Mouse (Mus musculus) liver, embryonic 14.5 days (tissue): Measurements from ENCODE around the gene Gm17387. TPM values are rescaled to one million over a fixed set of nuclear protein-coding genes. Genes with fewer than 3 reads are reported as not detected.
"Not testable (repeated sequence)": the region's sequence is repeated elsewhere in the genome, so short reads cannot be mapped to it uniquely, and the experiment has no call there.

ENCODE experiments used
- ATAC-seq: fragments of 200-750 bp; cut with Nextera tagmentation; 2 replicates; pipeline ENCODE4 v1.8.0; 2017; ENCODE audit warnings: moderate number of reproducible peaks, mild to moderate bottlenecking, moderate library complexity; ENCODE audit not compliant: insufficient read depth
- DNase-seq, 3 experiments: peaks; one replicate each; pipeline ENCODE4 v3.0.0-alpha.2; 2012 to 2013; ENCODE audit warnings: low read depth in 3 of 3, low spot score in 3 of 3
- H3K27ac ChIP-seq: fragments of 300-500 bp; sonication (generic); 2 replicates; pipeline ENCODE4 v1.5.1; 2014; ENCODE audit warnings: moderate library complexity, mild to moderate bottlenecking, control low read depth, inconsistent platforms
- H3K27me3 ChIP-seq: fragments of 300-500 bp; sonication (generic); 2 replicates; pipeline ENCODE4 v1.6.1; 2014; ENCODE audit warnings: mild to moderate bottlenecking, low read length, moderate library complexity; ENCODE audit not compliant: control insufficient read depth, insufficient read depth
- H3K36me3 ChIP-seq: fragments of 300-500 bp; sonication (generic); replicated peaks from 2 replicates; pipeline ENCODE4 v1.6.1; 2014; ENCODE audit warnings: low read depth; ENCODE audit not compliant: control insufficient read depth, insufficient read depth
- H3K4me1 ChIP-seq, 2 experiments: fragments of 200-500 bp in 1 of 2; fragments of 300-500 bp in 1 of 2; sonication (generic) in 1 of 2; replicated peaks; 2 replicates each; pipeline ENCODE4 v1.6.1; 2012 to 2014; ENCODE audit warnings: antibody characterized with exemption in 1 of 2, inconsistent platforms in 1 of 2, low read length in 1 of 2; ENCODE audit not compliant: control insufficient read depth in 2 of 2, insufficient read depth in 2 of 2
- H3K4me2 ChIP-seq: fragments of 300-500 bp; sonication (generic); 2 replicates; pipeline ENCODE4 v1.6.1; 2014; ENCODE audit warnings: low read depth, mild to moderate bottlenecking, control low read depth, moderate library complexity
- H3K4me3 ChIP-seq, 2 experiments: fragments of 200-500 bp in 1 of 2; fragments of 300-500 bp in 1 of 2; sonication (generic) in 1 of 2; 2 replicates each; pipeline ENCODE4 v1.5.1; 2012 to 2014; ENCODE audit warnings: low read depth in 2 of 2, low read length in 2 of 2, mild to moderate bottlenecking in 2 of 2, control low read depth in 1 of 2, inconsistent platforms in 1 of 2, moderate library complexity in 1 of 2; ENCODE audit not compliant: insufficient read depth in 1 of 2
- H3K9ac ChIP-seq: fragments of 300-500 bp; sonication (generic); replicated peaks from 2 replicates; pipeline ENCODE4 v1.6.1; 2014; ENCODE audit warnings: mild to moderate bottlenecking, control low read depth, moderate library complexity
- H3K9me3 ChIP-seq: fragments of 300-500 bp; sonication (generic); 2 replicates; pipeline ENCODE4 v1.6.1; 2016; ENCODE audit warnings: low read length, mixed read lengths; ENCODE audit not compliant: control insufficient read depth
- CTCF ChIP-seq: IDR thresholded peaks from 2 replicates; pipeline ENCODE4 v1.5.1; 2016; ENCODE audit warnings: antibody characterized with exemption, low read depth, control low read depth
- EP300 ChIP-seq: IDR thresholded peaks from 2 replicates; pipeline ENCODE4 v1.6.1; 2016; ENCODE audit warnings: antibody characterized with exemption, low read depth
- WGBS: fragments of 180-500 bp; shearing (Covaris S2); extraction: QIAGEN DNeasy Blood & Tissue Kit; methylation state at CpG from one replicate; pipeline ENCODE4 v1.1.7; 2014; ENCODE audit not compliant: insufficient replicate concordance; 5-methylcytosine and 5-hydroxymethylcytosine counted together
- polyA plus RNA-seq, 2 experiments: library from polyadenylated mRNA; depleted of rRNA in 1 of 2; stranded (reverse) in 1 of 2; unstranded in 1 of 2; fragments of >200 nt; fragmentation: Nextera tagmentation in 1 of 2; extraction: Ambion mirVana in 1 of 2; gene quantifications; 2 replicates each; pipeline versions ENCODE4 v1.2.1 to v1.2.3; 2012 to 2014

Gene Gm17387
- polyA plus RNA-seq, 2 experiments: not detected

DNA sequence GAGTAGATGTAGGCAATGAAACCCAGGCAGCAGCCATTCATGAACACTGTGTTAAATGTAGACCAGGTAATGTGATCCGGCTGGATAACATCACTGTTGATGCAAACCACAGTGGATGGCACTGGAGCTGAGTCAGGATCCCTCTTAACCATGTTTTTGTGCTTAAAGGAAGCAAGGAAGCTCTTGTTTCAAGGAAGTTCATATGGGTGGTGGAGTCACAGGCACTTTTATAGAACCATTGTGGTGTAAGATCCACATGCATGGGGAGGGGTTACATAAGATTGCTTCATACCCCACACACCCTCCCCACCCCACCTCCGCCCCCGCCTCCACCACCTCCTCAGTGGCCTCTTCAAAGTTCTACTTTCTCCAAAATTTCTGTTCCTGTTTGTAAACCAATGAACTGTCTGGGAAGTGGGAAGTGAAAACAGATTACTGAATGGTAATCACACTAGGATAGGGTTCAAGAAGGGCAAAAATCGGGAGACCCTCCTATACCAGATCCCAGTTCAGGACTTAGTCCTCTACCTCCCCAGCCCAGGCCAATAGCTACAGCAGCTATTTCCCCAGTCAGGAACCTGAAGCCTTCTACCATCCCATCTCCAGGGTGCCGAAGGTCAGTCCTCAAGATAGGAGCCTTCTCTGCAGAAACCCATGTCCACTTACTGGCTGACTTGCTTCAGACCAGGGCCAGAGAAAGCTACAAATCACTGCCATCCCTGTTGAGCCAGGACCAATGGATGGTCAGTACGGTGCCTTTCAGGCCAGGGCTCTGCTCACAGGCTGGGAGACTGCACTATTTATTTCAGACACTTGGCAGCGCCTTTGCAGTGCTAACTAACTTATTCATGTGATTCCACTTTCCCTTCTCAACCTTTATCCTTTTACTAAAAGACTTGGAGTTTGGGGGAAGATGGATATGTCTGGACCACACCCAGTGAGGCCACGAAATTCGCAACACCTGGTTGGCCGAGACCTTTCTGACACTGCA is 11.9 kb upstream of the Gm17387 start:
- WGBS: 69% methylated on average over 10 of the region's 10 CpGs
- Histone ChIP-seq H3K27me3 (no peaks in the 10 kb centered on the region), H3K36me3 (no peaks in the 10 kb centered on the region), H3K9me3 (no peaks in the 10 kb centered on the region), H3K4me3 (no peak overlapping the region), H3K9ac (no peak overlapping the region), H3K27ac (no peak overlapping the region), H3K4me2 (no peak overlapping the region), H3K4me1 (peaks cover 1 to 7% of the 10 kb centered on the region in 2 experiments; a peak in 3 of 4 replicates)
- TF ChIP-seq CTCF (no peak), EP300 (no peak)
- ATAC-seq (no peak), DNase-seq (no peak)

DNA sequence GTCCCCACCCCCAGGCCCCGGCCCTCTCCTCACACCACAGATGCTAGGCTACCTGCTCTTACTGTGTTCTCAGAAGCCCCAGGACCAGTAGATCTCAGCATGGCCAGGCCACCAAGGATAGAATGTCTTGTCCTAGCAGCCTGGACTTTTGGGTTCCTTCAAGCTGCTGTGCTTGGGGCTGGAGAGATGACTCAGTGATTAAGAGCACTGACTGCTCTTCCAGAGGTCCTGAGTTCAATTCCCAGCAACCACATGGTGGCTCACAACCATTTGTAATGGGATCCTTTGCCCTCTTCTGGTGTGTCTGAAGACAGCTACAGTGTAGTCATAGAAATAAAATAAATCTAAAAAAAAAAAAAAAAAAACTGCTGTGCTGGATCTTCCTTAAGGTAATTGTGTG is 11.1 kb upstream of the Gm17387 start, which contains the start of gene Ifitm6:
Ifitm6 (minus strand) TSS at position 101 of the 400 bp plus-strand sequence.
- ATAC-seq, H3K36me3 ChIP-seq, H3K9ac ChIP-seq, H3K27ac ChIP-seq, H3K4me1 ChIP-seq, DNase-seq, H3K9me3 ChIP-seq, H3K27me3 ChIP-seq, H3K4me2 ChIP-seq, H3K4me3 ChIP-seq: not testable (repeated sequence)
- WGBS: 64% methylated on average over 1 of the region's 1 CpGs

DNA sequence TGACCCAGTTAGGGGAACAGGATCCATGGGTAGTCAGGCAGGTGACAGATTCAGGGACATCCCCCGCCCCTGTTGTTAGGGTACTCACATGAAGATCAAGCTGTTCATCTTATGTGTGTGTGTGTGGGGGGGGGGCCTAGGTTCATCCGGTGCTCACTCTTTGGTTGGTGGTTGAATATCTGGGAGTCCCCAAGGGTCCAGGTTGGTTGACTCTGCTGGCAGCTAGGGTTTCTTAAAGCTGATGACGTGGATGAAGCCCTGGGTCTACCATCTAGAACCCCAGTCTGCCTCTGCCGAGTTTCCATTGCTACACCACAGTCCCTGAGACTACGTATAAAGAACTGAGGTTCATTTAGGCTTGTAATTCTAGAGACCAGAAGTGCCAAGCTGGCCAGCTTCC is 9.9 kb upstream of the Gm17387 start:
- Histone ChIP-seq H3K27me3 (no peaks in the 10 kb centered on the region), H3K4me1 (0 out of 4 replicates have a peak, but pooled peaks cover 0 to 2% of the 10 kb centered on the region in 2 experiments), H3K27ac (no peak overlapping the region), H3K36me3 (no peaks in the 10 kb centered on the region), H3K9ac (no peak overlapping the region), H3K4me3 (no peak overlapping the region), H3K9me3 (no peaks in the 10 kb centered on the region), H3K4me2 (no peak overlapping the region)
- ATAC-seq: no peak
- no peak for TF ChIP-seq CTCF
- no peak for TF ChIP-seq EP300
- DNase-seq: no peak
- WGBS: 67% methylated on average over 5 of the region's 5 CpGs

DNA sequence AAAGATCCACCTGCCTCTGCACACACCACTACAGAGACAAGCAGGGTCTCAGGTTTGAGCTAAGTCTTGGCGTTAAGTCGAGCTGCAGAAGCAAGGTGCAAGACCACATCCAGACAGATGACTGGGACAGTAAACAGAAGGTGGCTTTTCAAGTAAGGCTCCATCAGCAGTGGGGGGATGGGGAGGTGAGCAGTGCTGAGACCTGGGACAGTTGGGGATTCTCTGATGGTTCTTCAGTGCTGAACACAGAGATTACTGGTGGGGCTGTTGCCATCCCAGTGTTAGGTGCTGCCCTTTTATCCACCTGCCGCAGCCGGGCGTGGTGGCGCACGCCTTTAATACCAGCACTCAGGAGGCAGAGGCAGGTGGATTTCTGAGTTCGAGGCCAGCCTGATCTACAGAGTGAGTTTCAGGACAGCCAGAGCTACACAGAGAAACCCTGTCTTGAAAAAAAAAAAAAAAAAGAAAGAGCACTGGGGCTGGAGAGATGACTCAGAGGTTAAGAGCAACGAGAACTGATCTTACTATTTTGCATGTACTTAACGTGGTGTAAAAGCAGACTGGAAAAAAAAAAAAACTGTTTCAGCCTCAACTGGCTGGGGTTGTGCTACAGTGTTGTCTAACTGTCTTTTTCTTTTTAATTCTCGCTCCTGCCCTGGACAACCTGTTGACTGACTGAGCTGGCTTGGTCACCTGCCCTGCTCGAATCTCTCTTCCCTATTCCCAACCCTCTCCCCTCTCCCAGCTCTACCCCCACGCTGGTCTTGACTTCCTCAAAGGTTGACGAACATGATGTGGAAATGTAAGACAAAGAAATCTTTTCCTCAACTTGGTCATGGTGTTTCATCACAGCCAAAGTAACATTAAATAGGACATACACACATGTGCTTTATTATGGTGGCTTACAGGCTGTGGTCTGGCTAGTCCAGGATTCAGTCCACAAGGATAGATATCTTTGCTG is 7.2 kb upstream of the Gm17387 start:
- Histone ChIP-seq H3K9me3 (no peaks in the 10 kb centered on the region), H3K4me1 (peaks cover 0 to 4% of the 10 kb centered on the region in 2 experiments; a peak in 1 of 4 replicates), H3K27ac (no peak overlapping the region), H3K4me3 (no peak overlapping the region), H3K4me2 (no peak overlapping the region), H3K27me3 (no peaks in the 10 kb centered on the region), H3K36me3 (no peaks in the 10 kb centered on the region), H3K9ac (no peak overlapping the region)
- 56% methylated on average over 14 of the region's 14 CpGs for WGBS
- TF ChIP-seq EP300 (no peak), CTCF (no peak)
- DNase-seq (no peak), ATAC-seq (no peak)
